8 mouse cellular contexts compared by ENCODE assay signal in the genomic region with DNA sequence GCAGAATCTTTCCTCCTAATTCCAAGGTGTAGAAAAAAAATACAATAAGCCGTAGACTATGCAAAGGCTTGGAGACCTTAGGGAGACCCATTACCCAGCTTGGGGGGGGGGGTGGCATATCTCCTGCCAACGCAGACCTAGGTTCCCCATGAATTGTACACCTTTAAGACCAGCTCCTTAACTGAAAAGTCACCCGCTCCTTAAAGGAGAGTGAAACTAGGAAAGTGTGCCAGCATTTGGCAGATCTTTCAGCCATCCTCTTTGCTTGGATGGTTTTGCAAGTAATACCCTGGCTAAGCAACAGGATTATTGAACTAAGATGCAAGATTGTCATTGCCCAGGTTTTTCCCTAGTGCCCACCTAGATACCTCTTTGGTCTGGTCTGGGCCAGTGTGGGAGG. TPM values are rescaled to one million over a fixed set of nuclear protein-coding genes. Genes with fewer than 3 reads are reported as not detected.
DNase-seq lines count a peak whose midpoint lies in the region; ATAC-seq lines count a peak whose summit lies in the region.

No protein-coding gene starts in this region.

- H3K36me3 ChIP-seq in kidney, embryonic 14.5 days (ENCODE audit: control insufficient read depth, insufficient read depth, low read length), result no peaks in the 10 kb centered on the region
- H3K36me3 ChIP-seq in embryonic facial prominence, embryonic 11.5 days (replicated peaks; ENCODE audit: control insufficient read depth, insufficient read depth, low read depth, low read length), result no peaks in the 10 kb centered on the region
- H3K36me3 ChIP-seq in hindbrain, embryonic 13.5 days, result no peaks in the 10 kb centered on the region
- H3K36me3 ChIP-seq in midbrain, embryonic 15.5 days (replicated peaks), result no peaks in the 10 kb centered on the region

- H3K9ac ChIP-seq in kidney, embryonic 14.5 days (ENCODE audit: low read depth, low read length), result peak overlapping the region; percentile 56; the same call in 1 of the 2 replicates
- H3K9ac ChIP-seq in embryonic facial prominence, embryonic 11.5 days (replicated peaks; ENCODE audit: low read length), result peak overlapping the region; percentile 15; the same call in 1 of the 2 replicates
- H3K9ac ChIP-seq in hindbrain, embryonic 13.5 days, result peak overlapping the region; percentile 70
- H3K9ac ChIP-seq in midbrain, embryonic 15.5 days, result peak overlapping the region; percentile 66

- peak overlapping the region; percentile 65 for H3K4me2 ChIP-seq in kidney, embryonic 14.5 days (replicated peaks; ENCODE audit: low read depth, low read length)
- peak overlapping the region; percentile 44 for H3K4me2 ChIP-seq in embryonic facial prominence, embryonic 11.5 days (ENCODE audit: low read depth, low read length)
- H3K4me2 ChIP-seq in hindbrain, embryonic 13.5 days, result peak overlapping the region; percentile 59
- peak overlapping the region; percentile 62 for H3K4me2 ChIP-seq in midbrain, embryonic 15.5 days

- DNase-seq in kidney, adult 8-10 months, result no peak
- DNase-seq in embryonic facial prominence, embryonic 11.5 days (ENCODE audit: low spot score), result no peak
- no peak for DNase-seq in adrenal gland, postnatal 25 days
- DNase-seq in urinary bladder, postnatal 25 days (ENCODE audit: low spot score), result no peak
- DNase-seq in frontal cortex, postnatal 25 days (ENCODE audit: low spot score in 2 of 2), result no peak

- H3K27me3 ChIP-seq in kidney, embryonic 14.5 days (ENCODE audit: control insufficient read depth, insufficient read depth, low read length), result no peaks in the 10 kb centered on the region
- no peaks in the 10 kb centered on the region for H3K27me3 ChIP-seq in embryonic facial prominence, embryonic 11.5 days (ENCODE audit: control insufficient read depth, insufficient read depth, low read length)
- no peaks in the 10 kb centered on the region for H3K27me3 ChIP-seq in hindbrain, embryonic 13.5 days
- H3K27me3 ChIP-seq in midbrain, embryonic 15.5 days (replicated peaks), result no peaks in the 10 kb centered on the region

- H3K4me1 ChIP-seq in kidney, embryonic 14.5 days (ENCODE audit: control insufficient read depth, insufficient read depth, low read length), result peaks cover 12% of the 10 kb centered on the region; the same call in 1 of the 2 replicates
- H3K4me1 ChIP-seq in embryonic facial prominence, embryonic 11.5 days (ENCODE audit: control insufficient read depth, insufficient read depth, low read length), result no peaks in the 10 kb centered on the region
- peaks cover 17% of the 10 kb centered on the region for H3K4me1 ChIP-seq in hindbrain, embryonic 13.5 days (replicated peaks)
- peaks cover 18% of the 10 kb centered on the region for H3K4me1 ChIP-seq in midbrain, embryonic 15.5 days

- H3K4me3 ChIP-seq in kidney, embryonic 14.5 days (ENCODE audit: low read length), result peak overlapping the region; percentile 57
- H3K4me3 ChIP-seq in embryonic facial prominence, embryonic 11.5 days (ENCODE audit: low read depth, low read length), result peak overlapping the region; percentile 50
- peak overlapping the region; percentile 52 for H3K4me3 ChIP-seq in hindbrain, embryonic 13.5 days
- peak overlapping the region; percentile 66 for H3K4me3 ChIP-seq in midbrain, embryonic 15.5 days

- no peak overlapping the region for H3K27ac ChIP-seq in kidney, embryonic 14.5 days (ENCODE audit: low read depth, low read length)
- no peak overlapping the region for H3K27ac ChIP-seq in embryonic facial prominence, embryonic 11.5 days (replicated peaks; ENCODE audit: low read depth, low read length)
- H3K27ac ChIP-seq in hindbrain, embryonic 13.5 days, result peak overlapping the region; percentile 93; the same call in 1 of the 2 replicates
- H3K27ac ChIP-seq in midbrain, embryonic 15.5 days, result peak overlapping the region; percentile 72

- no peak for ATAC-seq in kidney, embryonic 14.5 days (ENCODE audit: low FRiP score, low TSS enrichment)
- peak; percentile 7; the same call in 1 of the 2 replicates for ATAC-seq in embryonic facial prominence, embryonic 11.5 days (replicated peaks; ENCODE audit: insufficient number of reproducible peaks, low FRiP score, low TSS enrichment, low read depth)
- ATAC-seq in hindbrain, embryonic 13.5 days (ENCODE audit: low FRiP score), result peak; percentile 22
- peak; percentile 22 for ATAC-seq in midbrain, embryonic 15.5 days (replicated peaks)

- H3K9me3 ChIP-seq in kidney, embryonic 14.5 days (ENCODE audit: control insufficient read depth, low read length), result no peaks in the 10 kb centered on the region
- no peaks in the 10 kb centered on the region for H3K9me3 ChIP-seq in embryonic facial prominence, embryonic 11.5 days (replicated peaks; ENCODE audit: control insufficient read depth, low read length)
- H3K9me3 ChIP-seq in hindbrain, embryonic 13.5 days, result no peaks in the 10 kb centered on the region
- H3K9me3 ChIP-seq in midbrain, embryonic 15.5 days, result no peaks in the 10 kb centered on the region

- WGBS in kidney, embryonic 14.5 days, result 63% methylated on average over 3 of the region's 3 CpGs
- WGBS in embryonic facial prominence, embryonic 11.5 days, result 64% methylated on average over 3 of the region's 3 CpGs
- 62% methylated on average over 3 of the region's 3 CpGs for WGBS in hindbrain, embryonic 13.5 days
- WGBS in midbrain, embryonic 15.5 days, result 62% methylated on average over 3 of the region's 3 CpGs

RNA-seq across cellular contexts. Expression of a gene that starts 0.6 kb away (rescaled TPM):
- polyA plus RNA-seq in kidney, embryonic 14.5 days (2014; fragmentation: Nextera tagmentation; extraction: Ambion mirVana), result 0.29 TPM in 1 of 2 replicates, not detected in the other
- polyA plus RNA-seq in embryonic facial prominence, embryonic 11.5 days (2014; fragmentation: Nextera tagmentation; extraction: Ambion mirVana), result 0.31 and 0.36 TPM in 2 replicates
- polyA plus RNA-seq in hindbrain, embryonic 13.5 days (2015; fragmentation: Nextera tagmentation; extraction: Ambion mirVana), result 1.1 TPM in 2 replicates
- 2.3 and 2.4 TPM in 2 replicates for polyA plus RNA-seq in midbrain, embryonic 15.5 days (2015; fragmentation: Nextera tagmentation; extraction: Ambion mirVana)
- 3.0 and 4.0 TPM in 2 replicates for total RNA-seq in adrenal gland, postnatal 25 days (2021)

RNA-seq across cellular contexts. Expression of a gene that starts 1.0 kb away (rescaled TPM):
- polyA plus RNA-seq in kidney, embryonic 14.5 days (2014; fragmentation: Nextera tagmentation; extraction: Ambion mirVana), result 5.7 and 6.6 TPM in 2 replicates
- 5.8 and 5.9 TPM in 2 replicates for polyA plus RNA-seq in embryonic facial prominence, embryonic 11.5 days (2014; fragmentation: Nextera tagmentation; extraction: Ambion mirVana)
- 3.5 and 5.0 TPM in 2 replicates for polyA plus RNA-seq in hindbrain, embryonic 13.5 days (2015; fragmentation: Nextera tagmentation; extraction: Ambion mirVana)
- polyA plus RNA-seq in midbrain, embryonic 15.5 days (2015; fragmentation: Nextera tagmentation; extraction: Ambion mirVana), result 4.1 and 4.6 TPM in 2 replicates
- 5.8 and 6.3 TPM in 2 replicates for total RNA-seq in adrenal gland, postnatal 25 days (2021)

RNA-seq across cellular contexts. Expression of a gene that starts 34.5 kb away (rescaled TPM):
- polyA plus RNA-seq in kidney, embryonic 14.5 days (2014; fragmentation: Nextera tagmentation; extraction: Ambion mirVana), result 5.3 and 7.3 TPM in 2 replicates
- polyA plus RNA-seq in embryonic facial prominence, embryonic 11.5 days (2014; fragmentation: Nextera tagmentation; extraction: Ambion mirVana), result 5.0 and 5.1 TPM in 2 replicates
- polyA plus RNA-seq in hindbrain, embryonic 13.5 days (2015; fragmentation: Nextera tagmentation; extraction: Ambion mirVana), result 4.5 and 4.9 TPM in 2 replicates
- polyA plus RNA-seq in midbrain, embryonic 15.5 days (2015; fragmentation: Nextera tagmentation; extraction: Ambion mirVana), result 5.2 and 5.3 TPM in 2 replicates
- total RNA-seq in adrenal gland, postnatal 25 days (2021), result 20.9 and 25.4 TPM in 2 replicates

Comparison
In these comparisons a context has a peak if more than half of its experiments do, and no peak if none do; other contexts are left out.
1. H3K27ac ChIP-seq: peak in hindbrain, embryonic 13.5 days (single experiment) and midbrain, embryonic 15.5 days (single experiment); none in kidney, embryonic 14.5 days (single experiment) and embryonic facial prominence, embryonic 11.5 days (single experiment).
2. H3K9ac ChIP-seq: peak in every context shown above with its lines; median percentile 70 in hindbrain, embryonic 13.5 days; 66 in midbrain, embryonic 15.5 days; 56 in kidney, embryonic 14.5 days; 15 in embryonic facial prominence, embryonic 11.5 days.
3. Peak in every context shown above with its lines, with median percentiles within 50 percentile points of each other: H3K4me2 ChIP-seq and H3K4me3 ChIP-seq.